Mouse (Mus musculus) right cerebral cortex, adult 18-20 months (tissue): Measurements from ENCODE around the gene Il21r.

ENCODE experiments used
- DNase-seq: peaks from one replicate; pipeline ENCODE4 v3.0.0; 2022; ENCODE audit warnings: mixed read lengths

The Il21r gene

DNA sequence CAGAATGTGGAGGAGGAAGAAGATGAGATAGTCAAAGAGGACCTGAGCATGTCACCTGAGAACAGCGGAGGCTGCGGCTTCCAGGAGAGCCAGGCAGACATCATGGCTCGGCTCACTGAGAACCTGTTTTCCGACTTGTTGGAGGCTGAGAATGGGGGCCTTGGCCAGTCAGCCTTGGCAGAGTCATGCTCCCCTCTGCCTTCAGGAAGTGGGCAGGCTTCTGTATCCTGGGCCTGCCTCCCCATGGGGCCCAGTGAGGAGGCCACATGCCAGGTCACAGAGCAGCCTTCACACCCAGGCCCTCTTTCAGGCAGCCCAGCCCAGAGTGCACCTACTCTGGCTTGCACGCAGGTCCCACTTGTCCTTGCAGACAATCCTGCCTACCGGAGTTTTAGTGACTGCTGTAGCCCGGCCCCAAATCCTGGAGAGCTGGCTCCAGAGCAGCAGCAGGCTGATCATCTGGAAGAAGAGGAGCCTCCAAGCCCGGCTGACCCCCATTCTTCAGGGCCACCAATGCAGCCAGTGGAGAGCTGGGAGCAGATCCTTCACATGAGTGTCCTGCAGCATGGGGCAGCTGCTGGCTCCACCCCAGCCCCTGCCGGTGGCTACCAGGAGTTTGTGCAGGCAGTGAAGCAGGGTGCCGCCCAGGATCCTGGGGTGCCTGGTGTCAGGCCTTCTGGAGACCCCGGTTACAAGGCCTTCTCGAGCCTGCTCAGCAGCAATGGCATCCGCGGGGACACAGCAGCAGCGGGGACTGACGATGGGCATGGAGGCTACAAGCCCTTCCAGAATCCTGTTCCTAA is 27.3 kb upstream of the Il21r start:
- DNase-seq = no peak

DNA sequence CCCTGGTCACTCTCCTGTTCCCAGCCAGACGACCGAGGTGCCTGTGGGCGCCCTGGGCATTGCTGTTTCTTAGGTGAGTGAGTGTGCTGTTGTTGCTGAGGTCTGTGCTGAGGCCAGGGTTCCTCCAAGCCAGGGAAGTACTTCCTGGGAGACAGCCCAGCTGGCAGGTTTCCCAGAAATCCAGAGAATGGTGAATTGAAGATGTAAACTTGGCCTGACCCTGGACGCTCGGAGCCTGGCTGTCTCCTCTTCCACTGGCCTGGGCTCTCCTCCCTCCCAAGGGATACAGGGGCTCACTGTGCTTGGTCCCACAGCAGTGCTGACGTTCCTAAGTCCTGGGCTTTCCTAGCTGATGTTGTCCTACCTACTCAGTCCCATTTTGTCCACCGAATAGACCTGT is 26.2 kb upstream of the Il21r start:
- no peak for DNase-seq

GRCm38 (mm10) chr7:125577486-125578088 is 25.6 kb upstream of the Il21r start:
- no peak for DNase-seq

GRCm38 (mm10) chr7:125578106-125578505 is 25.1 kb upstream of the Il21r start:
- DNase-seq = no peak

DNA sequence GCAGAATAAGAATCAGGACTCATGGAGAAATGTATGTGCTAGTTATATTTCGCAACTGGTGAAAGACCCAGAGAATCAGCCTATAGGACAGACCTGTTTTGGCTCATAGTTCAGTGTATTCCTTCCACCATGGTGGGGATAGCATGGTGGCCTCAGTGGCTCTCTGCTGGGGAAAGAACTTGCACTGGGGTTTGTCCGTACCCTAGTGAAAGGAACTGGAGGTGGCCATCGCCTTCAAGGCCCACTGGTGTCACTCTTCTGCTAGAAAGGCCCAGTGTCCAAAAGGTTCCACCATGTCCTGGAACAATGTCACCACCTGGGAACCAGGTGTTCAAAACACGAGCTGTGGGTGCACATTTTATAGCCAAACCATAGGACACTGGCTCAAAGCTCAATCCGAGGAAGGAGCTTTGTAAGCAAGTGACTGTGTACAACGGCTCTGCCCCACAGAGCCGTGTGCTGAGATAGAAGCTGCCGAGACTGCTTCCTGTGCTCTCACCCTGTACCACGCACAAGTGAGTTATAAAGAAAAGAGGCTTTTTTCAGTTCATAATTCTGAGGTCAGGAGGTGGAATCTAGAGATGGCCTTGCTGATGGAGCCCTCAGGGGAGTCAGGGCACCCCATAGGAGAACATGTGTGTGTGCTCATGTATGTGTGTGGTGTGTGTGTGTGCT is 23.5 kb upstream of the Il21r start:
- DNase-seq = no peak

DNA sequence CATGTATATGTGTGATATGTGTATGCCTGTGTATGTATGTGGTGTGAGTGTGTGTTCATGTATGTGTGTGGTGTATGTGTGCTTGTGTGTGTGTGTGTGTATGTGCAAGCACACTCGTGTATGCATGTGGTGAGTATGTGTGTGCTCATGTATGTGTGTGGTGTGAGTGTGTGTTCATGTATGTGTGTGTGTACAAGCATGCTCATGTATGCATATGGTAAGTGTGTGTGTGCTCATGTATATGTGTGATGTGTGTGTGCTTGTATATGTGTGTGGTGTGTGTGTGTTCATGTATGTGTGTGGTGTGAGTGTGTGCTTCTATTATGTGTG is 23.0 kb upstream of the Il21r start:
- DNase-seq = no peak

DNA sequence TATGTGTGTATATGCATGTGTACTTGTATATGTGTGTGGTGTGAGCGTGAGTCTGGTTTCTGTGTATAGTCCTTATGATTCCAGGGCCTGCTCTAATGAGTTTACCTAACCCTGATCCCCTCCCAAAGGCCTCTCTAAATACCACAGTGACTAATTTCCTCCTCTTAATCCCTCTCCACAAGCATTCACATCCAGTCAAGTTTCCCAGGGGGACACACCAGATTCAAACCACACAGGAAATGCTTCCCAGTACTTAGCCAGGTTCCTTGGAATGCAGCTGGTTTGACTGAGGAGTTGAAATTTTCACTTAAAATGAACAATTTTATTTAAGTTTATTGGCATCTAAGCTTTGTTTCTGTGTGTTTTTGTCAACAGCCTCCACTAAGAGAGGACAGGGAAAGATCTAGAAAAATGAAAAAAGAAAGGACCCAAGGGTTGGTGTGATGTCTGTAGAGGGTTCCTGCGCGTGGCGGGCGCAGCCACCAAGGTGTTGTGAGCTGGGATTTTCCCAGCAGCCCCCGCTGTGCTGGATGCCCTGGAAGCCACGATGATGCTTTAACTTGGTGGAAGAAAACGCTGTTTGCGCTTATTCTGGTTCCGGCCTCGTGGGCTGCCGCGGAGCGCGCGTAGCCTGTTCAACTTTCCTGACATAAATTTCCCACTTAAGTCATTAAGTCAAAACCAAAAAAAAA is 22.5 kb upstream of the Il21r start:
- DNase-seq = peak; percentile 11

DNA sequence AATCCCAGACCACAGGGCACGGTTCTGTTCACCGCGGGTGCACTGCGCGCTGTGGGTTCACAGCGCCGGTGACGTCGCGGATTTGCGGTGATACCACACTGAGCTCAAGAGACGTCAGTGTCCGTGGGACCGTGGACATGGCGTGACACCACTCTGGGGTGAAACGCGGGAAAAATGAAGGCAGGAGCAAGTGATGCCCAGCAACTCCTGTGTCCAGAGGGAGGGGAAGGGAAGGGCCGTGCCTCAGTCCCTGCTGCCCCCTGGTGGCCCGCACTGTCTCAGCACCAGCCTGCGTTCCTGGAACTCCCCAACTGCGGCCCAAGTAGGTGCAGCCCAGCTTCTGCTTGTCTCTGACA is 21.9 kb upstream of the Il21r start:
- peak; percentile 88 for DNase-seq

GRCm38 (mm10) chr7:125583325-125584004 is 19.8 kb upstream of the Il21r start:
- no peak for DNase-seq

DNA sequence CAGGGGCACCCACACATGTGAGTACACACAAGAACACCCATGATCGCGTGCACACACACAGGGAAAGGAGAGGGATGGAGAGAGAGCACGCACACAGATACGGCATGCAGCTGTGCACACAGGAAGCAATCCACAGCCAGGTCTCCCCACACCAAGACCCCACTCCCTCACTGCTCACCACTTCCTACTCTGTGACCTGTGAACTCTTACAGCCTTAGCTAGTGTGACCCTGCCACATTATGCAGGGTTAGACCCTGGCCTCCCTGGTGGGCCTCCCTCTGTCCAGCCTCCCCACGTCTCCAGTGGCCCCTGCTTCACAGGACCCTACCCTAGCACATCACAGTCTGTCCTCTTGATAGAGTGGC is 19.2 kb upstream of the Il21r start:
- no peak for DNase-seq

DNA sequence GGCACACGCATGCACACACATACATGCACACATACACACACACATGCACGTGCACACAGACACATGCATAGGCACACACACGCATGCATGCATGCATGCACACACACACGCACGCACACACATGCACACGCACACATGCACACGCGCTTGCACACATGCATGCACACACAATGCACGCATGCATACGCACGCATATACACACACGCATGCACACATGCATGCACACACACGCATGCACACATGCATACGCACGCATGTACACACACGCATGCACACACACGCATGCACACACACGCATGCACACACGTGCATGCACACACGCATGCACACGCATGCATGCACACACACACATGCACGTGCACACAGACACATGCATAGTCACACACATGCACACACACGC is 16.9 kb upstream of the Il21r start:
- DNase-seq = no peak

DNA sequence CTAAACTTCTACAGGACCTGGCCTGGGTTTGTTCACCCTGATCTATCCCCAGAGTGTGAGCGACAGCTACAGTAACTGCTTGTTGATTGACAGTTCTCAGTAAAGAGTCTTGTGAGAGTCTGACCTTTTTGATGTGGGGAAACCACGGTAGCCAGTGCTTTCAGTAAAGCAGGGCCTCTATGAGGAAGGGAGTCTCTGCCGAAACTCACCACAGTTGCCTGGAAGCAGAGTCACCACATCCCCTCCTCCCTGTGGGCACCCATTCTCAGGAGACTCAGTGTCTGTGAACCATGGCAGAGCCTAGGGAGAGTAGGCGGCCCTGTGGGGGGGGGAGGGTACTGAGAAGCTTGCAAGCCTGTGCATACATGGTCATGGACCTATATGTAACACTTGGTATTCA is 14.5 kb upstream of the Il21r start:
- no peak for DNase-seq

DNA sequence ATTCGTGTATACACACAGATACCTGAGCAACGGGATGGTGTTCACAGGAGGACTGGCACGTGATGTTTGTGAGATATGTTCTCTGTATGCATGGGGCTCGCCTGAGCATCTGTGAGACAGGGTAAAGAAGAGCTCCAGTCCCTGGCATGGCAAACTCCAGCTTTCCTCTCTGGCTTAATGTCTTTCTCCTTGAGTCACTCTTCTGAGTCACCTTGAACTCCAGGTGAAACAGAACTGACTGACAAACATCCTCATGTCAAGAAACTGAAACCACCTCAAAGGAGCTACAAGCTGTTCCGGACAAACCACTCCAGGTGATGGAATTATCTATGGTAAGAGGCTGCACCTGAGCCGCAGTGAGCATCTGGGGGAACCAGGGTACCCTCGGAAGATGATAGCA is 13.3 kb upstream of the Il21r start:
- no peak for DNase-seq

DNA sequence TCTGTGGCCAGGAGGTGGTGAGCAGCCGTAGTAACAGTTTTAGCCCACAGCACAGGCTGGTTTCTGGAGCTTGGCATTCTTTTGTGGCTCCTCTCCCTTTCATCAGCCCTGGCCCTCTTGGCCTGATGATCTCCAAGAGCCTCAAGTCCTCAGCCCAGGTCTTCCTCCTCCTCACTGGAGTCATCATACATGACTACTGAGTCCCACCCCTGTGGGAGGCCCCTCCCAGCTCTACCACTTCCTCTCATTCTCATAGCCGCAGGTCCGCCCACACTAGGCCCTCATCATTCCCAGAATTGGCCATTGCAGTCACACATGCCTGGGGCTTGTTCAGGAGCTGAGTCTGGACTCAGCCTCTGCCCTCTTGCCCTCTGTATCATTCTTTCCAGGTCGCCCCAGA is 9.4 kb upstream of the Il21r start:
- no peak for DNase-seq

GRCm38 (mm10) chr7:125596406-125596805 is 6.8 kb upstream of the Il21r start:
- DNase-seq = no peak

DNA sequence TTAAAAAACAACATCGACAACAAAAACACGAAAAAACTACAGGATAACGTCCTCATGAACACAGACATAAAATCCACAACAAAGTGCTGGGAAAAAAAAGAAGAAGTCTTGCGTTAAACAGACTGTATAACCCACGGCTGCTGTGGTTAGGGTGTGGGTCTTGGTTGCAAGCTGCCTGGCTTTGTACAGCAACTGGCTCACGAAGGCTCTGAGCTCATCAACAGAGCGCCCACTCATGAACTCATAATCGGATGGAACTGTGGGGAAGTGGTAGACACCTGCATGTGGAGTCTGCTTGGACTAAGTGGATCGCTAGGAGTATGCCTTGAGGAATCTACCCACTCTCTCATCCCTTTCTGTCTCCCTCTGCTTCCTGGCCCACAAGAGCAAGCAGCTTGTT is 6.1 kb upstream of the Il21r start:
- no peak for DNase-seq

DNA sequence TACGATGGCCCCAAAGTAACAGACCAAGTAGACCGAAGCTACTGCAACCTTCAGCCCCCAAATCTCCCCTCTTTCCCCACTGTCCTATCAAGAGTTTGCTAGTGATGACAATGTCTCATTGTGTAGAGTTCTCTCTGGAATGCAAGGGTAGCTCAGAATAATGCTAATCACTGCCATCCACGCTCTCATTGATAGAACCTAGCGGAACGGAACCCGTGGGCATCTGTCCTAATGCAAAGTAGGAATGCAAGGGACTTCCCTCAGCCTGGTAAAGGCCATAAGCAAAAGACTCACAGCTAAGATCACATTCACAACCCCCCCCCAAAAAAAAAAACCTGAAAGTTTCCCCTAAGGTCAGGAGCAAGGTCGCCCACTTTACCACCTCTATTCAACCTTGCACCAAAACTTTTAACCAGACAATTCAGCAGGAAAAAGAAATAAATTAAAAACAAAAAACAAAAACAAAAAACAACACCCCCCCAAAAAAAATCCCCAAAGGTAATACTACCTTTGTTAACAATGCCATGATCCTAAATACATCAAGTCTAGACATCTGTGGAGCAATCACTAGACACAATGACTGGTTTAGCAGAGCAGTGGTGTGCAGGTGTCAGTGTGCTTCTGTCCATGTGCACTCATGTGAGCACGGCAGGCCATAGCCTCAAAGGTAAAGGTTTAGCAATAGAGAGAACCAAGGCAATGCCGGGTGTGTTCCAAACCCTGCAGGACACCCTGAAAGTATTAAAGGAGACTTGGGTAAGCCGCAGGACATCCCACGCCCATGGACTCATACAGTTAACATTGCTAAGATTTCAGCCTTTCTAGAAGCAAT is 5.5 kb upstream of the Il21r start:
- DNase-seq = no peak

- no peak for DNase-seq
Observed at GRCm38 (mm10) chr7:125599373-125599973, 3.8 kb upstream of the Il21r start.

DNA sequence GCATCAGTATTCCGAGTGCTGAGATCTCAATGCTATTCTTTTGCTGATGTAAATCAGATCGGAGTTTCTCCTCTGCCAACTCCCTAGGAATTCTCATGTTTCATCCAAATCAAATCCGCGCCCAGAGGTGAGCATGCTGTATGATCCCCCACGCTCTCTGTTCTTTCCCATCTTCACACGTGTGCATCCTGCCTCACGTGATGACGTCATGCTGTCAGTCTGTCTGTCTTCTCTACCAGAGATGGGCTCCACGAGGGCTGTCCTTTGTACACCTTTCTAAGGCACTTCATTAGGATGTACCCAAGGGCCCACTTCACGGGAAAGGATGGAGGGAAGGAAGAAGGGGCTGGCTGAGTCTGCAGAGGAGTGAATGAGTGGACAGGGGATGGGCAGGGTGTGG is 3.1 kb upstream of the Il21r start:
- DNase-seq = no peak

- no peak for DNase-seq
Observed at GRCm38 (mm10) chr7:125600612-125601279, 2.5 kb upstream of the Il21r start.

- no peak for DNase-seq
Observed at GRCm38 (mm10) chr7:125601280-125601670, 2.0 kb upstream of the Il21r start.
